Mouse (Mus musculus) MEL (cell line): ENCODE measurements around the gene Pou5f1. TPM values are rescaled to one million over a fixed set of nuclear protein-coding genes. Genes with fewer than 3 reads are reported as not detected.
A peak's percentile ranks its signal among the peaks of the same experiment; 100 is the strongest.

Experiments used
- DNase-seq: peaks from one replicate; pipeline ENCODE4 v3.0.0; 2011; ENCODE audit warnings: low read depth, low spot score
- H3K27ac ChIP-seq: 2 replicates; pipeline ENCODE4 v1.5.1; 2012; ENCODE audit warnings: low read depth, mild to moderate bottlenecking, control low read depth, low read length, moderate library complexity; ENCODE audit not compliant: control insufficient read depth
- H3K27me3 ChIP-seq, 2 experiments: fragments of 150-350 bp in 1 of 2; sonication (generic) in 1 of 2; 2 replicates each; pipeline ENCODE4 v1.6.1; 2012; ENCODE audit warnings: low read length in 2 of 2, mild to moderate bottlenecking in 2 of 2, improper control_type of control experiment in 1 of 2, moderate library complexity in 1 of 2; ENCODE audit not compliant: insufficient read depth in 2 of 2, control insufficient read depth in 1 of 2
- H3K36me3 ChIP-seq, 2 experiments: 2 replicates each; pipeline ENCODE4 v1.6.1; 2012 to 2014; ENCODE audit warnings: low read length in 2 of 2, improper control_type of control experiment in 1 of 2, inconsistent platforms in 1 of 2, mild to moderate bottlenecking in 1 of 2; ENCODE audit not compliant: insufficient read depth in 2 of 2, control insufficient read depth in 1 of 2
- H3K4me1 ChIP-seq, 2 experiments: fragments of 150-350 bp in 1 of 2; sonication (generic) in 1 of 2; 2 replicates each; pipeline ENCODE4 v1.6.1; 2012; ENCODE audit warnings: low read length in 2 of 2, improper control_type of control experiment in 1 of 2, mild to moderate bottlenecking in 1 of 2; ENCODE audit not compliant: insufficient read depth in 2 of 2, control insufficient read depth in 1 of 2
- H3K4me3 ChIP-seq, 2 experiments: fragments of 150-350 bp in 1 of 2; sonication (generic) in 1 of 2; 2 replicates each; pipeline ENCODE4 v1.5.1; 2012; ENCODE audit warnings: low read depth in 2 of 2, low read length in 2 of 2, mild to moderate bottlenecking in 2 of 2, moderate library complexity in 2 of 2, control low read depth in 1 of 2, improper control_type of control experiment in 1 of 2; ENCODE audit not compliant: control insufficient read depth in 1 of 2, insufficient read depth in 1 of 2
- H3K79me2 ChIP-seq: 2 replicates; pipeline ENCODE4 v1.6.1; 2012; ENCODE audit warnings: mild to moderate bottlenecking, low read length, moderate library complexity; ENCODE audit not compliant: control insufficient read depth, poor library complexity, insufficient read depth
- H3K9ac ChIP-seq: 2 replicates; pipeline ENCODE4 v1.6.1; 2012; ENCODE audit warnings: low read depth, mild to moderate bottlenecking, control low read depth, low read length, moderate library complexity; ENCODE audit not compliant: control insufficient read depth, poor library complexity, severe bottlenecking
- H3K9me3 ChIP-seq: fragments of 150-350 bp; sonication (generic); replicated peaks from 2 replicates; pipeline ENCODE4 v1.6.1; 2012; ENCODE audit warnings: mild to moderate bottlenecking, low read length, improper control_type of control experiment, moderate library complexity; ENCODE audit not compliant: insufficient read depth
- CTCF ChIP-seq, 3 experiments: IDR thresholded peaks in 2 of 3; conservative IDR thresholded peaks in 1 of 3; 2 replicates each; pipeline ENCODE4 v1.5.1; 2011 to 2012; ENCODE audit warnings: low read length in 3 of 3, low read depth in 2 of 3, mild to moderate bottlenecking in 2 of 3, improper control_type of control experiment in 1 of 3, inconsistent platforms in 1 of 3, mixed read lengths in 1 of 3, moderate library complexity in 1 of 3; ENCODE audit not compliant: control insufficient read depth in 1 of 3, insufficient read depth in 1 of 3, poor library complexity in 1 of 3, severe bottlenecking in 1 of 3
- EP300 ChIP-seq, 2 experiments: IDR thresholded peaks; 2 replicates each; pipeline ENCODE4 v1.6.1; 2011; ENCODE audit warnings: improper control_type of control experiment in 2 of 2, low read length in 2 of 2, low read depth in 1 of 2, mild to moderate bottlenecking in 1 of 2
- GABPA ChIP-seq: IDR thresholded peaks from 2 replicates; pipeline ENCODE4 v1.6.1; 2012; ENCODE audit warnings: low read depth, mild to moderate bottlenecking, inconsistent platforms, low read length, improper control_type of control experiment, moderate library complexity
- JUND ChIP-seq: IDR thresholded peaks from 2 replicates; pipeline ENCODE4 v1.6.1; 2011; ENCODE audit warnings: low read depth, mild to moderate bottlenecking, improper control_type of control experiment, low read length
- MAFK ChIP-seq: IDR thresholded peaks from 2 replicates; pipeline ENCODE4 v1.6.1; 2011; ENCODE audit warnings: low read depth, mild to moderate bottlenecking, low read length, improper control_type of control experiment, borderline replicate concordance
- MAZ ChIP-seq: IDR thresholded peaks from 2 replicates; pipeline ENCODE4 v1.6.1; 2012; ENCODE audit warnings: low read depth, mild to moderate bottlenecking, inconsistent platforms, low read length, improper control_type of control experiment
- MYB ChIP-seq: IDR thresholded peaks from 2 replicates; pipeline ENCODE4 v1.6.1; 2011; ENCODE audit warnings: mild to moderate bottlenecking, low read depth, low read length, improper control_type of control experiment
- MYC ChIP-seq: IDR thresholded peaks from 2 replicates; pipeline ENCODE4 v1.6.1; 2011; ENCODE audit warnings: low read depth, mild to moderate bottlenecking, low read length, improper control_type of control experiment, moderate library complexity
- POLR2A ChIP-seq, 2 experiments: IDR thresholded peaks; 2 replicates each; pipeline ENCODE4 v1.6.1; 2011 to 2012; ENCODE audit warnings: low read length in 2 of 2, mild to moderate bottlenecking in 2 of 2, control low read depth in 1 of 2, improper control_type of control experiment in 1 of 2, low read depth in 1 of 2, moderate library complexity in 1 of 2; ENCODE audit not compliant: control insufficient read depth in 1 of 2, insufficient read depth in 1 of 2, poor library complexity in 1 of 2
- POLR2AphosphoS2 ChIP-seq: IDR thresholded peaks from 2 replicates; pipeline ENCODE4 v1.6.1; 2011; ENCODE audit warnings: low read length, improper control_type of control experiment
- POLR2AphosphoS5 ChIP-seq: IDR thresholded peaks from 2 replicates; pipeline ENCODE4 v1.6.1; 2012; ENCODE audit warnings: low read depth, borderline replicate concordance, mild to moderate bottlenecking, inconsistent platforms, low read length, moderate library complexity, mixed read lengths
- RAD21 ChIP-seq: IDR thresholded peaks from 2 replicates; pipeline ENCODE4 v1.6.1; 2011; ENCODE audit warnings: mild to moderate bottlenecking, low read depth, low read length, improper control_type of control experiment
- RCOR1 ChIP-seq: IDR thresholded peaks from 2 replicates; pipeline ENCODE4 v1.6.1; 2012; ENCODE audit warnings: low read depth, mild to moderate bottlenecking, inconsistent platforms, low read length, improper control_type of control experiment
- SIN3A ChIP-seq: IDR thresholded peaks from 2 replicates; pipeline ENCODE4 v1.6.1; 2012; ENCODE audit warnings: low read length, improper control_type of control experiment, inconsistent platforms
- SMC3 ChIP-seq: IDR thresholded peaks from 2 replicates; pipeline ENCODE4 v1.6.1; 2011; ENCODE audit warnings: low read depth, low read length, improper control_type of control experiment
- TAL1 ChIP-seq: IDR thresholded peaks from 2 replicates; pipeline ENCODE4 v1.6.1; 2012; ENCODE audit warnings: mild to moderate bottlenecking, inconsistent platforms, low read length, moderate library complexity, mixed read lengths
- TBP ChIP-seq: IDR thresholded peaks from 2 replicates; pipeline ENCODE4 v1.8.0; 2011; ENCODE audit warnings: low read depth, low read length, improper control_type of control experiment
- TCF12 ChIP-seq: IDR thresholded peaks from 2 replicates; pipeline ENCODE4 v1.6.1; 2014; ENCODE audit warnings: low read depth, mild to moderate bottlenecking, inconsistent platforms, low read length, improper control_type of control experiment, moderate library complexity
- USF1 ChIP-seq: IDR thresholded peaks from 2 replicates; pipeline ENCODE4 v1.6.1; 2014; ENCODE audit warnings: low read depth, mild to moderate bottlenecking, inconsistent platforms, low read length, improper control_type of control experiment, moderate library complexity
- USF2 ChIP-seq, 2 experiments: IDR thresholded peaks; 2 replicates each; pipeline ENCODE4 v1.6.1; 2011 to 2012; ENCODE audit warnings: improper control_type of control experiment in 2 of 2, low read length in 2 of 2, borderline replicate concordance in 1 of 2, inconsistent platforms in 1 of 2, low read depth in 1 of 2, mild to moderate bottlenecking in 1 of 2; ENCODE audit not compliant: insufficient read depth in 1 of 2
- ZC3H11A ChIP-seq: IDR thresholded peaks from 2 replicates; pipeline ENCODE4 v1.6.1; 2012; ENCODE audit warnings: low read depth, mild to moderate bottlenecking, inconsistent platforms, low read length, improper control_type of control experiment
- ZNF384 ChIP-seq: IDR thresholded peaks from 2 replicates; pipeline ENCODE4 v1.6.1; 2012; ENCODE audit warnings: low read depth, mild to moderate bottlenecking, inconsistent platforms, low read length, improper control_type of control experiment
- polyA plus RNA-seq, 2 experiments: library from polyadenylated mRNA; stranded (reverse) in 1 of 2; unstranded in 1 of 2; fragments of >175 nt in 1 of 2; fragments of >200 nt in 1 of 2; gene quantifications; 2 replicates each; pipeline versions ENCODE4 v1.2.1 to v1.2.4; 2012; ENCODE audit warnings: low replicate concordance in 2 of 2, low read depth in 1 of 2; ENCODE audit not compliant: insufficient read length in 2 of 2, insufficient read depth in 1 of 2, missing spikeins in 1 of 2
- total RNA-seq: library from RNA; depleted of rRNA; stranded (reverse); fragments of 300-350 nt; gene quantifications from 2 replicates; pipeline ENCODE4 v1.2.3, GENCODE M21; 2012

The Pou5f1 gene
- total and polyA plus RNA-seq, 3 experiments, result not detected

GRCm38 (mm10) chr17:35484066-35484465 lies 21.8 kb upstream of the Pou5f1 start:
- H3K36me3 ChIP-seq, result no peaks in the 10 kb centered on the region
- no peak overlapping the region for H3K27ac ChIP-seq
- peak; percentile 63 for DNase-seq
- no peaks in the 10 kb centered on the region for H3K9me3 ChIP-seq
- H3K27me3 ChIP-seq, result no peaks in the 10 kb centered on the region
- TF ChIP-seq ZC3H11A, result peak; percentile 56
- TF ChIP-seq SMC3, result peak; percentile 57
- TF ChIP-seq RAD21, result peak; percentile 85
- TF ChIP-seq CTCF (IDR thresholded peaks at IDR 0.05 in 2 of 3, conservative IDR thresholded peaks at IDR 0.05 in 1 of 3; ENCODE audit: control insufficient read depth in 1 of 3, insufficient read depth in 1 of 3, low read depth in 2 of 3, low read length in 3 of 3, poor library complexity in 1 of 3, severe bottlenecking in 1 of 3), result peak; percentile 83 to 97 (median 95)
- TF ChIP-seq SIN3A, result no peak
- no peak for TF ChIP-seq POLR2AphosphoS5
- no peak overlapping the region for H3K9ac ChIP-seq
- no peaks in the 10 kb centered on the region for H3K79me2 ChIP-seq
- no peak overlapping the region for H3K4me3 ChIP-seq
- no peaks in the 10 kb centered on the region for H3K4me1 ChIP-seq

- no peaks in the 10 kb centered on the region for H3K27me3 ChIP-seq
- TF ChIP-seq MYB (no peak), JUND (no peak), MAZ (no peak), TAL1 (no peak), POLR2AphosphoS2 (no peak)
- TF ChIP-seq, all 39 proteins: peak for 0
- Histone ChIP-seq H3K9ac (no peak overlapping the region), H3K9me3 (no peaks in the 10 kb centered on the region), H3K79me2 (no peaks in the 10 kb centered on the region), H3K4me1 (no peaks in the 10 kb centered on the region), H3K36me3 (no peaks in the 10 kb centered on the region), H3K27ac (no peak overlapping the region), H3K4me3 (no peak overlapping the region)
- no peak for DNase-seq
Measured at GRCm38 (mm10) chr17:35485702-35486101, 20.1 kb upstream of the Pou5f1 start.

GRCm38 (mm10) chr17:35486726-35487125 lies 19.1 kb upstream of the Pou5f1 start:
- no peak overlapping the region for H3K4me3 ChIP-seq
- no peak overlapping the region for H3K27ac ChIP-seq
- H3K36me3 ChIP-seq, result no peaks in the 10 kb centered on the region
- H3K4me1 ChIP-seq, result no peaks in the 10 kb centered on the region
- no peak for TF ChIP-seq SIN3A
- TF ChIP-seq POLR2AphosphoS2, result no peak
- TF ChIP-seq TCF12, result no peak
- no peak for TF ChIP-seq EP300 (IDR thresholded peaks at IDR 0.05; ENCODE audit: low read depth in 1 of 2, low read length in 2 of 2)
- TF ChIP-seq POLR2AphosphoS5, result no peak
- no peak for TF ChIP-seq TBP
- TF ChIP-seq JUND, result no peak
- TF ChIP-seq POLR2A (IDR thresholded peaks at IDR 0.05; ENCODE audit: control insufficient read depth in 1 of 2, insufficient read depth in 1 of 2, low read depth in 1 of 2, low read length in 2 of 2, poor library complexity in 1 of 2), result no peak
- no peak for TF ChIP-seq MYC
- TF ChIP-seq USF1, result no peak
- no peak for TF ChIP-seq USF2 (IDR thresholded peaks at IDR 0.05; ENCODE audit: borderline replicate concordance in 1 of 2, insufficient read depth in 1 of 2, low read depth in 1 of 2, low read length in 2 of 2)
- no peak for TF ChIP-seq RCOR1
- no peak for TF ChIP-seq ZC3H11A
- TF ChIP-seq GABPA, result no peak
- TF ChIP-seq MAFK, result no peak
- TF ChIP-seq MYB, result no peak
- no peak for TF ChIP-seq ZNF384
- H3K79me2 ChIP-seq, result no peaks in the 10 kb centered on the region
- no peak for DNase-seq
- no peaks in the 10 kb centered on the region for H3K27me3 ChIP-seq
- H3K9ac ChIP-seq, result no peak overlapping the region
- H3K9me3 ChIP-seq, result no peaks in the 10 kb centered on the region
